Mouse (Mus musculus): ENCODE results near the gene A3galt2.
A peak's percentile ranks its signal among the peaks of the same experiment; 100 is the strongest.

Gene A3galt2

GRCm38 (mm10) chr4:128755064-128755463, at the start of gene A3galt2:
Gene A3galt2, plus strand, starts transcription at chr4:128755364.
- DNase-seq (ENCODE audit: extremely low read depth, insufficient read length, low spot score) = no peak

GRCm38 (mm10) chr4:128706626-128707025, 48.5 kb upstream of the A3galt2 start:
- no peak for DNase-seq (ENCODE audit: extremely low read depth, insufficient read length, low spot score)

- no peak for DNase-seq (ENCODE audit: extremely low read depth, insufficient read length, low spot score)
Measured at GRCm38 (mm10) chr4:128707384-128707783, 47.8 kb upstream of the A3galt2 start.

- no peak for DNase-seq (ENCODE audit: extremely low read depth, insufficient read length, low spot score)
Measured at GRCm38 (mm10) chr4:128709061-128709780, 45.9 kb upstream of the A3galt2 start.

GRCm38 (mm10) chr4:128709781-128710166, 45.4 kb upstream of the A3galt2 start:
- DNase-seq (ENCODE audit: extremely low read depth, insufficient read length, low spot score) = no peak

GRCm38 (mm10) chr4:128710286-128710685, 44.9 kb upstream of the A3galt2 start:
- DNase-seq (ENCODE audit: extremely low read depth, insufficient read length, low spot score) = no peak

- no peak for DNase-seq (ENCODE audit: extremely low read depth, insufficient read length, low spot score)
Measured at GRCm38 (mm10) chr4:128710800-128711199, 44.4 kb upstream of the A3galt2 start.

GRCm38 (mm10) chr4:128711455-128712135, 43.6 kb upstream of the A3galt2 start:
- DNase-seq (ENCODE audit: extremely low read depth, insufficient read length, low spot score) = peak; percentile 88

- DNase-seq (ENCODE audit: extremely low read depth, insufficient read length, low spot score) = peak; percentile 83
Measured at GRCm38 (mm10) chr4:128712136-128712655, 43.0 kb upstream of the A3galt2 start.

GRCm38 (mm10) chr4:128712941-128713340, 42.2 kb upstream of the A3galt2 start:
- DNase-seq (ENCODE audit: extremely low read depth, insufficient read length, low spot score) = no peak

- no peak for DNase-seq (ENCODE audit: extremely low read depth, insufficient read length, low spot score)
Measured at GRCm38 (mm10) chr4:128715241-128716204, 39.6 kb upstream of the A3galt2 start.

- DNase-seq (ENCODE audit: extremely low read depth, insufficient read length, low spot score) = no peak
Measured at GRCm38 (mm10) chr4:128716279-128716678, 38.9 kb upstream of the A3galt2 start.

- DNase-seq (ENCODE audit: extremely low read depth, insufficient read length, low spot score) = no peak
Measured at GRCm38 (mm10) chr4:128716731-128717130, 38.4 kb upstream of the A3galt2 start.

- DNase-seq (ENCODE audit: extremely low read depth, insufficient read length, low spot score) = no peak
Measured at GRCm38 (mm10) chr4:128720110-128720509, 35.1 kb upstream of the A3galt2 start.

GRCm38 (mm10) chr4:128721061-128721648, 34.0 kb upstream of the A3galt2 start:
- no peak for DNase-seq (ENCODE audit: extremely low read depth, insufficient read length, low spot score)

- DNase-seq (ENCODE audit: extremely low read depth, insufficient read length, low spot score) = no peak
Measured at GRCm38 (mm10) chr4:128721761-128722160, 33.4 kb upstream of the A3galt2 start.

GRCm38 (mm10) chr4:128722932-128723331, 32.2 kb upstream of the A3galt2 start:
- DNase-seq (ENCODE audit: extremely low read depth, insufficient read length, low spot score) = no peak

GRCm38 (mm10) chr4:128723431-128723830, 31.7 kb upstream of the A3galt2 start:
- DNase-seq (ENCODE audit: extremely low read depth, insufficient read length, low spot score) = no peak

- no peak for DNase-seq (ENCODE audit: extremely low read depth, insufficient read length, low spot score)
Measured at GRCm38 (mm10) chr4:128724059-128724458, 31.1 kb upstream of the A3galt2 start.

GRCm38 (mm10) chr4:128727019-128727720, 28.0 kb upstream of the A3galt2 start:
- peak; percentile 71 for DNase-seq (ENCODE audit: extremely low read depth, insufficient read length, low spot score)

Measured in 3134 (cell line).